Mouse (Mus musculus): ENCODE results near the gene Pidd1.

- no peak for TF ChIP-seq CTCF (IDR thresholded peaks at IDR 0.05; ENCODE audit: insufficient read depth, low read length)
- TF ChIP-seq POLR2A (IDR thresholded peaks at IDR 0.05; ENCODE audit: borderline replicate concordance, extremely low read depth, low read depth, low read length): no peak
Observed at GRCm38 (mm10) chr7:141453636-141454035, 9.8 kb upstream of the Pidd1 start.

Measured in lung, adult 2 months (tissue).